Mouse (Mus musculus) large intestine, adult 2 months (tissue): ENCODE data around the gene Myo3b. TPM values are rescaled to one million over a fixed set of nuclear protein-coding genes. Genes with fewer than 3 reads are reported as not detected.
"Not testable (repeated sequence)": the region's sequence is repeated elsewhere in the genome, so short reads cannot be mapped to it uniquely, and the experiment has no call there.

Source experiments
- DNase-seq: peaks from one replicate; pipeline ENCODE4 v3.0.0-alpha.2; 2012; ENCODE audit warnings: low read depth, low spot score
- WGBS: fragments of 180-500 bp; shearing (Covaris S2); methylation state at CpG from one replicate; pipeline ENCODE4 v1.1.7; 2018; 5-methylcytosine and 5-hydroxymethylcytosine counted together
- polyA plus RNA-seq: library from polyadenylated mRNA; depleted of rRNA; stranded (reverse); fragments of >200 nt; gene quantifications from 2 replicates; pipeline ENCODE4 v1.2.3, GENCODE M21; 2012

Gene Myo3b
- polyA plus RNA-seq, 1 experiment, result 0.06 TPM

GRCm38 (mm10) chr2:70170469-70170868 lies 131.5 kb downstream of the Myo3b start:
- no peak for DNase-seq
- WGBS, result 81% methylated on average over 5 of the region's 5 CpGs

- DNase-seq, result no peak
- 77% methylated on average over 6 of the region's 6 CpGs for WGBS
These were observed 138.1 kb downstream of the Myo3b start for GRCm38 (mm10) chr2:70176823-70177708.

DNA sequence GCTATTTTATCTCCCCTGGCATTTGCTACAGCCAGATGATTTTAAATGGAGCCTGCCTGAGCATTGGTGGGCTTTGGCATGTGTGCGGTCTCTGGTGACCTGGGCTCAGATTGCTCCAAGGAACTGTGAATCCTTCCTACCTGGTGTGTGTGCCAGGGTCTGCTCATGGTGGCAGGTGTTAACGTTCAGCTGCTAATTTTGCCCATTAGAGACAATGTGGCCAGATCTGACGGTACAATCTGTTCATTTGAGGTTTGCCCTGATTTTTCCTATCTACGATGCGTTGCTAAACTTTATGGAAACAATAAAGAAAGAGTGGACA lies 138.7 kb downstream of the Myo3b start:
- whole genome bisulfite sequencing, result 89% methylated on average over 5 of the region's 5 CpGs
- no peak for DNase-seq

DNA sequence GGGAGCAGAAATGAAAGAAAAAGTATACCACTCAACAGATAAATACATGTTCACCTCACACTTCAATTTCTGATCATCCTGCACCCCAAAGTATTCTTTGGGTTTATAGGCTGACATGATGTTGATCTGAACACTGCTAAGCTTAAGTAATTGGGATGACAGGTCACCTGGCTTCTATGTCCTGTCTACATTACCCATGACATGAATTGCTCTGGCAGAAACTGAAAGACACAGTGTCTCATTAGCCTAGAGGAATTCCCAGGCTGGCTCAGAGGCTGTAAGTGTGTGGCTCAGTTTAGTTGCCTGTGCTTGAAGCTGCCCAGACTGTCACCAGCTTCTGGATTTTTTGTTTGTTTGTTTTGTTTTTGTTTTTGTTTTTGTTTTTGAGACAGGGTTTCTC lies 139.3 kb downstream of the Myo3b start:
- no peak for DNase-seq

DNA sequence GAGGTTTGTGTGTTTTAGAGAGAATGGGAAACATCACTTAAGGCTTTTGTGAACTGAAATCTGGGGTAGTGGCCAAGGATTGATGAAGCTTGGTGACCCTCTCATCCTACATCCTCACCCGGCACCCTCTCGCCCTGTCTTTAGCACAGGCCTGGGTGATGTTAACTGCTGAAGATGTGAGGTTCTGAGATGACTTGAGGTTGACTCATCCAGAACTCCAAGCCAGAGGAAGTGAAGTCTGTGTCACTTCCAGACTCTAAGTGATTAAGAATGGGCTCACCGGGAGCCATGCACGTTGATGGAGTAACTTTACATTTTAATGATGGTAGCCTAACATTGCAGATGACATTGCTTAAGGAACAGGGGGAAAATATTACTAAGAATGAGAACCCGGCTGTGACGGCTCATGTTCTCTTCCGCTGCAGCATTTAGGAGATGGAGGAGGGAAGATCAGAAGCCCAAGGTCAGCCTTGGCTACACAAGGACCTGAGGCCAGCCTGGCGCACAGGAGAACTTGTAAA lies 143.3 kb downstream of the Myo3b start:
- DNase-seq, result no peak
- WGBS, result 88% methylated on average over 8 of the region's 8 CpGs

- no peak for DNase-seq
- 70% methylated on average over 6 of the region's 6 CpGs for WGBS
These were observed 148.1 kb downstream of the Myo3b start for GRCm38 (mm10) chr2:70187040-70187439.

DNA sequence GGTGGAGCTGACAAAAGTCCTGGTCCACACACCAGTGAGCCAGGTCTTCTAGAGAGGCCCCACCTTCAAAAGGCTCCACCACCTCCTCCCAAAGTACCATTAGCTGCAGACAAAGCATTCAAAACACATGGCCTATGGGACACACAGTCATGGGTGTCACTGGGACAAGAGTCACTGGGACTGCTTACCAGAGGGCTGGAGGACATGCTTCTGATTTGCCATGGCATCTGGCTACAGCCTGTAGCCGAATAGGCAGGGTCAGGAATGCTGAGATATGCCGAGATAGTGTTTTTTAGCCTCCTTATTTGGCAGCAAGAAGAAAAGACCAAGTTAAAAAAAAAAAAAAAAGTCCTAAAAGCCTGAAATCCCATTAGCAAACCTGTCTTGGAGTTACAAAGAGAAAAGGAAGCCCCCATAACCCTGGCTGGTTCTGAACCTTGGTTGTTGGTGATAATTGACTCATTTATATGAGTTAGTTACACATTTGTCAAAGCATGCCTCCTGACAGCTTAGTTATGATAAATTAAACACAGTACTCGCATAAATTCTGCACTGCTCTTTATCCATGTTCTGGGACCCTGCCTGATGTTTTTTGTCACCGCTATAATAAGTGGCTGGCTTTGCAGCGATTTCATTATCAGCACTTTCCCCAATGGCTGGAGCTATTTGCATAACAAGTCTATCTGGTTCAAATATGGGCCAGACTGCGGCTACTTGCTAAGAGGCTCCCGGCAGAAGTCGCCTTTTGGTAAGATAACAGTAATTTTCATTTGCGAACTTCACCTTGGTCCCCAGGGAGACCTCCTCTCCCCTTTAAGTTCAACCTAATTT lies 156.7 kb downstream of the Myo3b start:
- no peak for DNase-seq
- WGBS, result 63% methylated on average over 9 of the region's 9 CpGs

GRCm38 (mm10) chr2:70201796-70202555 lies 163.1 kb downstream of the Myo3b start:
- WGBS, result 49% methylated on average over 11 of the region's 11 CpGs
- DNase-seq, result no peak

DNA sequence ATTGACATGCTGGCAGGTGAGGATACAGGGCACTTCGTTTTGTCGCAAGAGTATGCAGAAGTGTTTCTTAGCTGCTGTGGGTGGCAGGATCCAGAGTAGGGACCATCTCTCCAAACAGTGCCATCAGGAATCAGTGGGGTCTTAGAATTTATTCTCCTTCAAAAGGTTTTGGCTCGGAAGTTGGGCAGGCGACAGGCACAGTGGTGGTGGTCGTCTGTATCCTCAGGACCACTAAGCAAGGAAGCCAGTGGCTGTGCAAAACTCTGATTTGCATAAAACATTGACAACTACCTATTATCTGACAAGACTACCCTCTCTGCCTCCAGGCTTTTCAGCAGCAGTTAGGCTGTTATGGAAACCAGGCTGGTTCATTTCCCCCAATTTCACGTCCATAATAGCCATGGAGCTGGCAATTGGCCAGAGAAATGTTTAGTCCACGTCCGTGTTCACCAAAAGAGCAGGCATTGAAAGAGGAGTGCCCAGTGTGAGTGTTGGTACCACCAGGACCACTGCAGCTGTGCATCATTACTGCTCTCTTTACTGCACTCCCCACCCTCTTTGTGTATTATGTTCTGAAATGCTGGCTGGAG lies 163.7 kb downstream of the Myo3b start:
- DNase-seq, result no peak
- 46% methylated on average over 8 of the region's 8 CpGs for WGBS

GRCm38 (mm10) chr2:70208411-70208810 lies 169.5 kb downstream of the Myo3b start:
- 66% methylated on average over 1 of the region's 1 CpGs for WGBS
- DNase-seq, result no peak

- WGBS, result 73% methylated on average over 3 of the region's 3 CpGs
- no peak for DNase-seq
These were observed 170.9 kb downstream of the Myo3b start for GRCm38 (mm10) chr2:70209790-70210189.

GRCm38 (mm10) chr2:70210427-70211332 lies 171.8 kb downstream of the Myo3b start:
- DNase-seq, result no peak
- 87% methylated on average over 22 of the region's 22 CpGs for WGBS

DNA sequence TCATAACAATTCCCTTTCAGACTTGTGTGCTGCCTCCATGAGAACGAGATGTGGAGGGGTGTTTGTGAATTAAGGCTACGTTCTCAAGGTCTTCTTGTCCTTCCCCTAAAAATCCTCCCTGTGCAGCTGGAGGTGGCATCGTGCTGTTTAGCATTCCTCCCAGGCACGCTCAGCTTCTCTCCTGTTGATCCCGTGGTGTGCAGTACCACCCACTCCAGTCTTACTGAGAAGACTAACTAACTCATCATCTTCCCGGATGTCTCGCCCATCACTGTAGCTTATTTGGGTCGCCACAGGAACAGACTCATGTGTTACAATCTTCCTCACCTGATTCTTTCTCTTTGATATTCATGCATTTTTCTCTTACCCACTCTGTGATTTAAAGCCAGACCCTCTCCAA lies 175.5 kb downstream of the Myo3b start:
- DNase-seq, result no peak
- WGBS, result 57% methylated on average over 8 of the region's 8 CpGs

GRCm38 (mm10) chr2:70217800-70218199 lies 178.9 kb downstream of the Myo3b start:
- WGBS, result 76% methylated on average over 3 of the region's 3 CpGs
- no peak for DNase-seq

DNA sequence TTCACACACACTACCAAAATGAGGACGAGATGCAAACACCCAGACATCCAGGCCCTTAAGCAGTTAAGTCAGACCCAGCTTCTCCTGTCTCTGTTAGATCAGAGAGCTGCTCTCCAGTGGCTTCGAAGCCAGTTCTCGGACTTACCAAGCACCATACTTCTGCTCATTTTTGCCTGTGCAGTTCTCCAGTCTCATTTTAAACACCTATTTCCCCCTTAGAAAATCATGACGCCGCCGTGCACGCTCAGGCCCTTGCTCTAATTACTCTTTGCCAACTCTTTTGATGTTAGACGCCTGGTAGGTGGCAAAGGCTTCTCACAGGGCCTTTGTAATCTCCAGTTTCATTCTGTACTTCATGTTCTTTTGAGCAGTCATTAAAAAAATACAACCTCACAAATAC lies 179.5 kb downstream of the Myo3b start:
- DNase-seq, result no peak
- 68% methylated on average over 8 of the region's 8 CpGs for WGBS

GRCm38 (mm10) chr2:70226679-70227078 lies 187.8 kb downstream of the Myo3b start:
- WGBS, result 5% methylated on average over 3 of the region's 3 CpGs
- no peak for DNase-seq

DNA sequence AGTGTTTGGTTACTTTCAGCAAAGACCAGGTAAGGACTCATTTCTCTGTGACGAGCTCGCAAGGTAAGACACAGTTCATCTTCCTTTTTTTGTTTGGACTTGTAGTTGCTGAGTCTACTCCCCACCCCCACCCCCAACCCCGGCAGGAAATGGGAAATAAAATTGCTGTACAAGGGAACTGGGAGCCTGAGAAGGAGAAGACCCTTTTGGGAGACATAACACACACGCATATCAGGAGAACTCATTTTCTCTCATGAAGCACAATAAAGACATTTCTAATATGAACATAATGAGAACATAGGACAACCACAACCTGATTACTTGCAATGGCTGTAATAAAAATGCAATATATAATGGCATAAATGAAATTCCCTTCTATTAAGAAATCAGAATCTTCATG lies 195.5 kb downstream of the Myo3b start:
- WGBS, result 46% methylated on average over 4 of the region's 4 CpGs
- DNase-seq, result not testable (repeated sequence)

DNA sequence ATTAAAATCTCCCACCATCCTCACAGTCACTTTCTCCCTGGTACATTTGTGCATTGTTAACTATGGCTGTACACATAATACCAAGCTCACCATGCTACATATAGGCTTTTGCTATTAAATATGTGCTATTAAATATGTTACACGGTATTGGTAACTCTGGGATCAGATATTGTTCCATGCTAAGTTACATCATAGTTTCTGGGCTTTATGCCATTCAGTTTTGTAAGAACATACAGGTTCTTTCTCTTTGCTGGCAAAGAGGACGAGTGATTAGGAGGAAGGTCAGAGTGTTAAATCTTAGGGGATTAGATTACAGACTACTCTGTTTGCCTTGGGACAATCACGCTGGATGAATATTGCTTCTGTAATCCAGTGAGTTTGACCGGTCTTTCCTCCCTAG lies 207.1 kb downstream of the Myo3b start:
- WGBS, result 43% methylated on average over 4 of the region's 4 CpGs
- DNase-seq, result no peak

- WGBS, result 71% methylated on average over 7 of the region's 7 CpGs
These were observed 209.7 kb downstream of the Myo3b start for GRCm38 (mm10) chr2:70248616-70249015.

More at GRCm38 (mm10) chr2:70248616-70249015, 209.7 kb downstream of the Myo3b start:
- DNase-seq, result no peak
